Mouse (Mus musculus) midbrain, postnatal 0 days (tissue): ENCODE measurements around the gene Mkrn1. TPM values are rescaled to one million over a fixed set of nuclear protein-coding genes. Genes with fewer than 3 reads are reported as not detected.
A peak's percentile ranks its signal among the peaks of the same experiment; 100 is the strongest.
"Not testable (repeated sequence)": the region's sequence is repeated elsewhere in the genome, so short reads cannot be mapped to it uniquely, and the experiment has no call there.

Experiments used
- ATAC-seq: fragments of 200-750 bp; cut with Nextera tagmentation; 2 replicates; pipeline ENCODE4 v1.8.0; 2017; ENCODE audit warnings: moderate number of reproducible peaks, mild to moderate bottlenecking, moderate TSS enrichment, moderate library complexity; ENCODE audit not compliant: low FRiP score
- DNase-seq: peaks from one replicate; pipeline ENCODE4 v3.0.0-alpha.2; 2015; ENCODE audit warnings: low spot score
- H3K27ac ChIP-seq: fragments of 300-500 bp; sonication (generic); 2 replicates; pipeline ENCODE4 v1.5.1; 2014; ENCODE audit warnings: low read depth, mild to moderate bottlenecking, low read length, mixed read lengths
- H3K27me3 ChIP-seq: fragments of 300-500 bp; sonication (generic); 2 replicates; pipeline ENCODE4 v1.6.1; 2014; ENCODE audit warnings: low read length, control low read depth, mixed read lengths; ENCODE audit not compliant: insufficient read depth
- H3K36me3 ChIP-seq: fragments of 300-500 bp; sonication (generic); 2 replicates; pipeline ENCODE4 v1.6.1; 2014; ENCODE audit warnings: low read length, control low read depth, mixed read lengths; ENCODE audit not compliant: insufficient read depth
- H3K4me1 ChIP-seq: fragments of 300-500 bp; sonication (generic); 2 replicates; pipeline ENCODE4 v1.6.1; 2014; ENCODE audit warnings: mild to moderate bottlenecking, control low read depth, antibody characterized with exemption, low read length, mixed read lengths; ENCODE audit not compliant: insufficient read depth
- H3K4me2 ChIP-seq: fragments of 300-500 bp; sonication (generic); 2 replicates; pipeline ENCODE4 v1.6.1; 2014; ENCODE audit warnings: low read depth, mild to moderate bottlenecking, low read length, mixed read lengths; ENCODE audit not compliant: poor library complexity, severe bottlenecking
- H3K4me3 ChIP-seq: fragments of 300-500 bp; sonication (generic); 2 replicates; pipeline ENCODE4 v1.5.1; 2014; ENCODE audit warnings: low read depth, mild to moderate bottlenecking, low read length, moderate library complexity
- H3K9ac ChIP-seq: fragments of 300-500 bp; sonication (generic); replicated peaks from 2 replicates; pipeline ENCODE4 v1.6.1; 2014; ENCODE audit warnings: mild to moderate bottlenecking, low read length, moderate library complexity, mixed read lengths; ENCODE audit not compliant: poor library complexity, severe bottlenecking
- H3K9me3 ChIP-seq: fragments of 300-500 bp; sonication (generic); 2 replicates; pipeline ENCODE4 v1.6.1; 2016; ENCODE audit warnings: low read length, control low read depth
- CTCF ChIP-seq: IDR thresholded peaks from 2 replicates; pipeline ENCODE4 v1.5.1; 2016; ENCODE audit warnings: antibody characterized with exemption, mild to moderate bottlenecking
- WGBS: fragments of 180-500 bp; shearing (Covaris S2); extraction: QIAGEN DNeasy Blood & Tissue Kit; methylation state at CpG from one replicate; pipeline ENCODE4 v1.1.7; 2014; 5-methylcytosine and 5-hydroxymethylcytosine counted together
- polyA plus RNA-seq: library from polyadenylated mRNA; unstranded; fragments of >200 nt; fragmentation: Nextera tagmentation; extraction: Ambion mirVana; gene quantifications from 2 replicates; pipeline ENCODE4 v1.2.1, GENCODE M21; 2015
- total RNA-seq: library from RNA; depleted of rRNA; stranded (reverse); fragments of >200 nt; gene quantifications from 2 replicates; pipeline ENCODE4 v1.2.3, GENCODE M21; 2014

Mkrn1 gene
- total and polyA plus RNA-seq, 2 experiments from 2014 or later: 201 to 238 TPM

DNA sequence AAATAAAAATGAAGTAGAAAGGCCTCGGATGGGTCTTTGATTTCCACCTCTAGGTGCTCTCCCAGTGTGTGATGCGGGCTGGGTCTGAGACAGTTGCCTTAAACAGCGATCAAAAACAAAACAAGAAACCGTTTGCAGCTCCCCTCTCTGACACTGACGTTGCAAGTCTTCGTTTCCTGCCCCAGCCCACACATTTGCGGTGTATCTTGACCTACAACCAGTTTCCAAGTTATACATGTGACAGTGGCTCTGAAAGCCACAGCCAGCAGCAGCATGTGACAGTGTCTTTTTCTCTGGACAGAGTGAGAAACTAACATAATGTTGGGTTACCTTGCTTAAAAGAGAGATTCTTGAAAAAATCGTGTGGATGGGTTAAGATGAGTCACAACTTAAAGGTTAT lies 40.5 kb downstream of the Mkrn1 start:
- Histone ChIP-seq H3K27ac (no peak overlapping the region), H3K4me3 (no peak overlapping the region), H3K27me3 (no peaks in the 10 kb centered on the region), H3K9me3 (no peaks in the 10 kb centered on the region), H3K36me3 (no peaks in the 10 kb centered on the region), H3K4me2 (no peak overlapping the region), H3K9ac (no peak overlapping the region), H3K4me1 (0 out of 2 replicates have a peak, but pooled peaks cover 5% of the 10 kb centered on the region)
- ATAC-seq: no peak
- no peak for TF ChIP-seq CTCF
- WGBS: 87% methylated on average over 8 of the region's 8 CpGs
- DNase-seq: no peak

DNA sequence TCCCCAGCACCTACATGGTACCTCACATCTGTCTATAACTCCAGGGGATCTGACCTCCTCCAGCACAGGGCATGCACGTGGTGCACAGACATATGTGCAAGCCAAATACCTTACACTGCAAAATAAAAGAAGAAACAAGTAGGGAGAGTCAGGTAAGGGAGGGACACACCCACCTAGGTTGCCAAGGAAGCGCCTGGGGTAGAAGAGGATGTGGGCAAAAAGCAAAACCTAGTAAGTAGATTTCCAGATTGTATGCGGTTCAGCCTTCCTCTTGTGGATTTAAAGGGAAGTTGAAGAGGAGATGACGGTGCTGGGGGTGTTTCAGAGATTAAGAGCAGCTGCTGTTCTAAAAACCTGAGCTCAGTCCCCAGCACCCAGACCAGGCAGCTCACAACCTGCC lies 41.0 kb downstream of the Mkrn1 start:
- no peak overlapping the region for H3K27ac ChIP-seq
- no peak overlapping the region for H3K4me3 ChIP-seq
- 0 out of 2 replicates have a peak, but pooled peaks cover 5% of the 10 kb centered on the region for H3K4me1 ChIP-seq
- H3K9ac ChIP-seq: no peak overlapping the region
- no peaks in the 10 kb centered on the region for H3K9me3 ChIP-seq
- ATAC-seq (no peak), DNase-seq (no peak)
- no peak for TF ChIP-seq CTCF
- no peaks in the 10 kb centered on the region for H3K36me3 ChIP-seq
- 62% methylated on average over 4 of the region's 4 CpGs for WGBS
- H3K4me2 ChIP-seq: no peak overlapping the region
- H3K27me3 ChIP-seq: no peaks in the 10 kb centered on the region

DNA sequence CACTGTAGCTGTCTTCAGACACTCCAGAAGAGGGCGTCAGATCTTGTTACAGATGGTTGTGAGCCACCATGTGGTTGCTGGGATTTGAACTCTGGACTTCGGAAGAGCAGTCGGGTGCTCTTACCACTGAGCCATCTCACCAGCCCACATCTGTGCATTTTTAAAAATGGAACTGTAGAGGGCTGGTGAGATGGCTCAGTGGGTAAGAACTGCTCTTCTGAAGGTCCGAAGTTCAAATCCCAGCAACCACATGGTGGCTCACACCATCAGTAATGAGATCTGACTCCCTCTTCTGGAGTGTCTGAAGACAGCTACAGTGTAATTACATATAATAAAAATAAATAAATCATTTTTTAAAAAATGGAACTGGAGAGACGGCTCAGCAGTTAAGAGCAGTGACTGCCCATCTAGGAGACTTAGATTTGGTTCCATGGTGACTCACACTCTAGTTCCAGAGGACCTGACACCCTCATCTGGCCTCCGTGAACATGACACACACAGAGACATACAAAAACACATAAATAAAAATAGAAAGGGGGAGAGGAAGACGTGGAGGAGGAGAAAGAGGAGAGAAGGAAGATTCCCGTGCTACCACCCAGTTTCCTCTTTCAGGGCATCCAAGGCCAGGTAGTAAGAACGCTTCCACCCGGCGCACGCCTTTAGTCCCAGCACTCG lies 42.0 kb downstream of the Mkrn1 start:
- not testable (repeated sequence) for H3K9me3 ChIP-seq, H3K4me1 ChIP-seq, H3K4me3 ChIP-seq, H3K4me2 ChIP-seq, DNase-seq, H3K36me3 ChIP-seq, H3K27ac ChIP-seq, H3K9ac ChIP-seq, H3K27me3 ChIP-seq
- ATAC-seq: peak; percentile 8; the same call in 1 of the 2 replicates
- 80% methylated on average over 11 of the region's 13 CpGs for WGBS

DNA sequence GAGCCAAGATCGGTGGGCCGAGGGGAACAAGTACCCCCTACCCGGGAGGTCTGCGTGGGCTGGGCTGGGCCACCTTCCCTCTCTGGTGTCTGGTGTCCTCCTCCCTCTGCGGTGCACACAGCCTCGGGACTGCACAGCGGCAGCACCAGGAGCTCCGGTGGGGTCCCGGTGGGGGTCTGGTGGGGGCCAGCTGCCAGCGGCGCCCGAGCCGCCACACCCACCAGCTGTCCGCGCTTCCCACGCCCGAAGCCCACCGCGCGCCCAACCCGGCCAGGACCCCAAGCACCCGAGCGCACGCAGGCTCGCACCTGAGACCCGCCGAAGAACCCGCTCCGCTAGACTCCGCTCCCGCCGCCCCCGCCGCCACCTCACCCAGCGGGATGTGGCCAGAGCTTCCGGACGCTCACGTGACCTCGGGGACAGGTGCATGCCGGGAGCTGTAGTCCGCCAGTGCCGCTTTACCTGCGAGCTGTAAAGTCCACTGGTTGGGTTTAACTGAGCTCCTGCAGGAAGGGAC lies 42.9 kb downstream of the Mkrn1 start, which contains the start of gene Slc37a3:
Gene Slc37a3 (minus strand): TSS at position 365 of the 517 bp plus-strand sequence.
- H3K27me3 ChIP-seq: no peaks in the 10 kb centered on the region
- no peaks in the 10 kb centered on the region for H3K36me3 ChIP-seq
- WGBS: 0% methylated on average over 43 of the region's 43 CpGs
- peak within 1 kb of the TSS; percentile 94 for H3K4me3 ChIP-seq
- peak within 1 kb of the TSS; percentile 83 for H3K9ac ChIP-seq
- peak within 1 kb of the TSS; percentile 67 for H3K4me2 ChIP-seq
- H3K4me1 ChIP-seq: 0 out of 2 replicates have a peak, but pooled peaks cover 5% of the 10 kb centered on the region
- TF ChIP-seq CTCF: no peak
- H3K9me3 ChIP-seq: no peaks in the 10 kb centered on the region
- peak; percentile 87 for ATAC-seq
- peak within 1 kb of the TSS; percentile 57; the same call in 1 of the 2 replicates for H3K27ac ChIP-seq
- peak; percentile 88 for DNase-seq

DNA sequence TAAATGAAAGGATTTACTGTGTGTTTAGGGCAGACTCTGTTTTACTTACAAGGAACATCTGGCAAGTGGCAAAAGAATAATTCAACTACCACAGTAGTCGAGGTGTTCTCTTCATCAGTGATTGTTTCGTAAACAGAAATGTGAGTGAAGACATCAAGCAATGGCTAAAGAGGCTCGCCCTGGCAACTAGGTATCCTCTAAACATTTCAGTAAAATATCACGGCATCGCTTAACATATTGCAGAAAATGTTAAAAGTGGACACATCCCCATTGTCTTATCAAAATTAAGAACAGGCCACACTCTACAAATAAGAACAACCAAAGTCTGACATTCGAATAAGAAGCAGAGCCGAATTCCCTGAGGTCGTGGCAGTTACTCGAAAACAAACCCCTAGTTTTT lies 43.5 kb downstream of the Mkrn1 start:
- ATAC-seq (no peak), DNase-seq (no peak)
- Histone ChIP-seq H3K4me2 (peak overlapping the region; percentile 67), H3K9me3 (no peaks in the 10 kb centered on the region), H3K4me1 (0 out of 2 replicates have a peak, but pooled peaks cover 5% of the 10 kb centered on the region), H3K27ac (no peak overlapping the region), H3K27me3 (no peaks in the 10 kb centered on the region), H3K9ac (peak overlapping the region; percentile 83), H3K36me3 (no peaks in the 10 kb centered on the region), H3K4me3 (peak overlapping the region; percentile 94)
- 14% methylated on average over 9 of the region's 9 CpGs for WGBS
- TF ChIP-seq CTCF: no peak

DNA sequence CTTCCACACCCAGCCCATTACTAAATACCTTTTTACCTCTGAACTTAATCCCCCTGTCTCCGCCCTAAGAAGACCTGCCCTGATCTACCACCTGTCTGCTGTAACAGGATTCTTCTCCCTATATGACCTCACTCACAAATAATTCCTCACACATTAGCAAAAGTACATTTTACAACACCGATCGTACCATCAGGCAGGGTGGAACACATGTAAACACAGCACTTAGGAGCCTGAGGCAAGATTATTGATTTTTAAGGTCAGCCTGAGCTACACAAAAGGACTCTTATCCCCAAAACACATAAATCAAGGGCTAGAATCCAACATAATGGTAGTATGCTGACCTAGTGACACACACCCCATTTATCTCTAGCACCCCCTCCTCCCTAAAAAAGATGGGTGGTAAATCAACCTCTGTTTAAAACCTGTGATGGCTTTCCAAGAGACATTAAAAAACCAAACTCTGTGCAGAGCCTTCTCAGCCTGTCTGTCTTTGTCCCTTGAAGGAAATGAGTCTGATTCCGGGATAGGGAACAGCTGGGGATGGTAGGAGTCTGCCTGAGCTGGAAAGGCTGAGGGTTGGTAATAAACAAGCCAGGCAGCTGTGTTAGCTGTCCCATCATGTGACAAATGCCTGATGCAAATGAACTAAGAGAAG lies 46.8 kb downstream of the Mkrn1 start:
- 88% methylated on average over 4 of the region's 4 CpGs for WGBS
- no peaks in the 10 kb centered on the region for H3K36me3 ChIP-seq
- H3K4me1 ChIP-seq: 0 out of 2 replicates have a peak, but pooled peaks cover 5% of the 10 kb centered on the region
- no peak for DNase-seq
- no peak overlapping the region for H3K9ac ChIP-seq
- no peak overlapping the region for H3K4me3 ChIP-seq
- no peak for TF ChIP-seq CTCF
- no peak for ATAC-seq
- H3K27me3 ChIP-seq: no peaks in the 10 kb centered on the region
- no peaks in the 10 kb centered on the region for H3K9me3 ChIP-seq
- no peak overlapping the region for H3K4me2 ChIP-seq
- H3K27ac ChIP-seq: no peak overlapping the region
